Mouse (Mus musculus): ENCODE results near the gene Cluap1. TPM values are rescaled to one million over a fixed set of nuclear protein-coding genes. Genes with fewer than 3 reads are reported as not detected.
A peak's percentile ranks its signal among the peaks of the same experiment; 100 is the strongest.

Cluap1 gene
- polyA plus RNA-seq, 1 experiment from 2014 or later = 14.2 TPM

- Histone ChIP-seq H3K4me3 (no peak overlapping the region), H3K4me1 (replicated peaks) (peaks cover 9% of the 10 kb centered on the region), H3K27me3 (no peaks in the 10 kb centered on the region), H3K36me3 (peaks cover 32% of the 10 kb centered on the region), H3K9ac (no peak overlapping the region), H3K4me2 (peak overlapping the region; percentile 3; the same call in 1 of the 2 replicates), H3K27ac (peak overlapping the region; percentile 65), H3K9me3 (replicated peaks) (no peaks in the 10 kb centered on the region)
- 68% methylated on average over 9 of the region's 9 CpGs for WGBS
- peak; percentile 47; the same call in 1 of the 2 replicates for ATAC-seq (replicated peaks; ENCODE audit: insufficient number of reproducible peaks, insufficient read depth, low FRiP score, low read depth)
These were observed 13.3 kb upstream of the Cluap1 start for GRCm38 (mm10) chr16:3895173-3895792.

GRCm38 (mm10) chr16:3896046-3896445 is 12.6 kb upstream of the Cluap1 start:
- Histone ChIP-seq H3K9me3 (replicated peaks) (no peaks in the 10 kb centered on the region), H3K4me3 (no peak overlapping the region), H3K27ac (no peak overlapping the region), H3K36me3 (peaks cover 40% of the 10 kb centered on the region), H3K9ac (no peak overlapping the region), H3K27me3 (no peaks in the 10 kb centered on the region), H3K4me1 (replicated peaks) (peaks cover 9% of the 10 kb centered on the region), H3K4me2 (no peak overlapping the region)
- WGBS = 78% methylated on average over 6 of the region's 6 CpGs
- no peak for ATAC-seq (replicated peaks; ENCODE audit: insufficient number of reproducible peaks, insufficient read depth, low FRiP score, low read depth)

GRCm38 (mm10) chr16:3896553-3896952 is 12.0 kb upstream of the Cluap1 start:
- no peak overlapping the region for H3K27ac ChIP-seq
- H3K36me3 ChIP-seq = peaks cover 44% of the 10 kb centered on the region
- peaks cover 9% of the 10 kb centered on the region for H3K4me1 ChIP-seq (replicated peaks)
- H3K9me3 ChIP-seq (replicated peaks) = no peaks in the 10 kb centered on the region
- no peaks in the 10 kb centered on the region for H3K27me3 ChIP-seq
- no peak overlapping the region for H3K9ac ChIP-seq
- no peak overlapping the region for H3K4me2 ChIP-seq
- no peak overlapping the region for H3K4me3 ChIP-seq
- no peak for ATAC-seq (replicated peaks; ENCODE audit: insufficient number of reproducible peaks, insufficient read depth, low FRiP score, low read depth)
- 94% methylated on average over 1 of the region's 1 CpGs for WGBS

GRCm38 (mm10) chr16:3907471-3907870 is 1.1 kb upstream of the Cluap1 start:
- ATAC-seq (replicated peaks; ENCODE audit: insufficient number of reproducible peaks, insufficient read depth, low FRiP score, low read depth) = no peak
- no peak overlapping the region for H3K9ac ChIP-seq
- H3K4me1 ChIP-seq (replicated peaks) = peaks cover 6% of the 10 kb centered on the region; the same call in 1 of the 2 replicates
- no peak overlapping the region for H3K27ac ChIP-seq
- 0 out of 2 replicates have a peak overlapping the region, but pooled peaks have one; percentile 74 for H3K4me3 ChIP-seq
- no peak overlapping the region; the same call in 1 of the 2 replicates for H3K4me2 ChIP-seq
- no peaks in the 10 kb centered on the region for H3K9me3 ChIP-seq (replicated peaks)
- H3K36me3 ChIP-seq = peaks cover 22% of the 10 kb centered on the region
- WGBS = 76% methylated on average over 2 of the region's 2 CpGs
- H3K27me3 ChIP-seq = no peaks in the 10 kb centered on the region

- Histone ChIP-seq H3K27ac (peak overlapping the region; percentile 80; the same call in 1 of the 2 replicates), H3K27me3 (no peaks in the 10 kb centered on the region), H3K36me3 (peaks cover 32% of the 10 kb centered on the region), H3K9me3 (replicated peaks) (no peaks in the 10 kb centered on the region), H3K4me2 (peak overlapping the region; percentile 89), H3K9ac (peak overlapping the region; percentile 75), H3K4me3 (peak overlapping the region; percentile 74), H3K4me1 (replicated peaks) (peaks cover 6% of the 10 kb centered on the region; the same call in 1 of the 2 replicates)
- WGBS = 5% methylated on average over 20 of the region's 20 CpGs
- no peak; the same call in 1 of the 2 replicates for ATAC-seq (replicated peaks; ENCODE audit: insufficient number of reproducible peaks, insufficient read depth, low FRiP score, low read depth)
These were observed 517 bp downstream of the Cluap1 start for GRCm38 (mm10) chr16:3909118-3909517.

GRCm38 (mm10) chr16:3920756-3921155 is 12.2 kb downstream of the Cluap1 start:
- H3K4me3 ChIP-seq = no peak overlapping the region
- H3K9me3 ChIP-seq (replicated peaks) = no peaks in the 10 kb centered on the region
- no peak for ATAC-seq (replicated peaks; ENCODE audit: insufficient number of reproducible peaks, insufficient read depth, low FRiP score, low read depth)
- H3K9ac ChIP-seq = no peak overlapping the region
- H3K4me2 ChIP-seq = no peak overlapping the region
- H3K27ac ChIP-seq = no peak overlapping the region
- peaks cover 38% of the 10 kb centered on the region for H3K36me3 ChIP-seq
- WGBS = 76% methylated on average over 2 of the region's 2 CpGs
- no peaks in the 10 kb centered on the region for H3K4me1 ChIP-seq (replicated peaks)
- H3K27me3 ChIP-seq = no peaks in the 10 kb centered on the region

GRCm38 (mm10) chr16:3923515-3923914 is 14.9 kb downstream of the Cluap1 start:
- no peak for ATAC-seq (replicated peaks; ENCODE audit: insufficient number of reproducible peaks, insufficient read depth, low FRiP score, low read depth)
- no peaks in the 10 kb centered on the region for H3K27me3 ChIP-seq
- peaks cover 47% of the 10 kb centered on the region for H3K36me3 ChIP-seq
- no peak overlapping the region for H3K4me2 ChIP-seq
- no peaks in the 10 kb centered on the region for H3K9me3 ChIP-seq (replicated peaks)
- H3K9ac ChIP-seq = no peak overlapping the region
- no peaks in the 10 kb centered on the region for H3K4me1 ChIP-seq (replicated peaks)
- 80% methylated on average over 3 of the region's 3 CpGs for WGBS
- H3K4me3 ChIP-seq = no peak overlapping the region
- H3K27ac ChIP-seq = no peak overlapping the region

GRCm38 (mm10) chr16:3923966-3924365 is 15.4 kb downstream of the Cluap1 start:
- H3K27me3 ChIP-seq = no peaks in the 10 kb centered on the region
- no peak overlapping the region for H3K27ac ChIP-seq
- H3K9ac ChIP-seq = no peak overlapping the region
- WGBS = 82% methylated on average over 4 of the region's 4 CpGs
- no peak overlapping the region for H3K4me3 ChIP-seq
- no peak for ATAC-seq (replicated peaks; ENCODE audit: insufficient number of reproducible peaks, insufficient read depth, low FRiP score, low read depth)
- no peaks in the 10 kb centered on the region for H3K4me1 ChIP-seq (replicated peaks)
- H3K9me3 ChIP-seq (replicated peaks) = no peaks in the 10 kb centered on the region
- H3K36me3 ChIP-seq = peaks cover 47% of the 10 kb centered on the region
- H3K4me2 ChIP-seq = no peak overlapping the region

- Histone ChIP-seq H3K9ac (no peak overlapping the region), H3K4me2 (no peak overlapping the region), H3K9me3 (replicated peaks) (no peaks in the 10 kb centered on the region), H3K4me3 (no peak overlapping the region), H3K4me1 (replicated peaks) (no peaks in the 10 kb centered on the region), H3K36me3 (peaks cover 39% of the 10 kb centered on the region), H3K27me3 (no peaks in the 10 kb centered on the region), H3K27ac (no peak overlapping the region)
- ATAC-seq (replicated peaks; ENCODE audit: insufficient number of reproducible peaks, insufficient read depth, low FRiP score, low read depth) = no peak
- 58% methylated on average over 1 of the region's 1 CpGs for WGBS
These were observed 20.0 kb downstream of the Cluap1 start for GRCm38 (mm10) chr16:3928582-3928981.

- Histone ChIP-seq H3K36me3 (peaks cover 35% of the 10 kb centered on the region), H3K27ac (no peak overlapping the region), H3K4me2 (no peak overlapping the region), H3K27me3 (no peaks in the 10 kb centered on the region), H3K4me1 (replicated peaks) (no peaks in the 10 kb centered on the region), H3K9ac (no peak overlapping the region), H3K4me3 (no peak overlapping the region), H3K9me3 (replicated peaks) (no peaks in the 10 kb centered on the region)
- ATAC-seq (replicated peaks; ENCODE audit: insufficient number of reproducible peaks, insufficient read depth, low FRiP score, low read depth) = no peak
- WGBS = 72% methylated on average over 7 of the region's 7 CpGs
These were observed 20.6 kb downstream of the Cluap1 start for GRCm38 (mm10) chr16:3929151-3929550.

GRCm38 (mm10) chr16:3933536-3933935 is 24.9 kb downstream of the Cluap1 start:
- no peak for ATAC-seq (replicated peaks; ENCODE audit: insufficient number of reproducible peaks, insufficient read depth, low FRiP score, low read depth)
- Histone ChIP-seq H3K36me3 (peaks cover 36% of the 10 kb centered on the region), H3K4me1 (replicated peaks) (no peaks in the 10 kb centered on the region), H3K27me3 (no peaks in the 10 kb centered on the region), H3K4me2 (no peak overlapping the region), H3K9me3 (replicated peaks) (no peaks in the 10 kb centered on the region), H3K27ac (no peak overlapping the region), H3K4me3 (no peak overlapping the region), H3K9ac (no peak overlapping the region)
- WGBS = 86% methylated on average over 6 of the region's 6 CpGs

- H3K27me3 ChIP-seq = no peaks in the 10 kb centered on the region
- no peak for ATAC-seq (replicated peaks; ENCODE audit: insufficient number of reproducible peaks, insufficient read depth, low FRiP score, low read depth)
- H3K9ac ChIP-seq = no peak overlapping the region
- H3K27ac ChIP-seq = no peak overlapping the region
- peaks cover 36% of the 10 kb centered on the region for H3K36me3 ChIP-seq
- no peak overlapping the region for H3K4me2 ChIP-seq
- H3K4me3 ChIP-seq = no peak overlapping the region
- H3K4me1 ChIP-seq (replicated peaks) = no peaks in the 10 kb centered on the region
- WGBS = 92% methylated on average over 1 of the region's 1 CpGs
- H3K9me3 ChIP-seq (replicated peaks) = no peaks in the 10 kb centered on the region
These were observed 25.5 kb downstream of the Cluap1 start for GRCm38 (mm10) chr16:3934091-3934490.
